Comparison of ENCODE assay signal across 17 mouse cellular contexts in the genomic region with DNA sequence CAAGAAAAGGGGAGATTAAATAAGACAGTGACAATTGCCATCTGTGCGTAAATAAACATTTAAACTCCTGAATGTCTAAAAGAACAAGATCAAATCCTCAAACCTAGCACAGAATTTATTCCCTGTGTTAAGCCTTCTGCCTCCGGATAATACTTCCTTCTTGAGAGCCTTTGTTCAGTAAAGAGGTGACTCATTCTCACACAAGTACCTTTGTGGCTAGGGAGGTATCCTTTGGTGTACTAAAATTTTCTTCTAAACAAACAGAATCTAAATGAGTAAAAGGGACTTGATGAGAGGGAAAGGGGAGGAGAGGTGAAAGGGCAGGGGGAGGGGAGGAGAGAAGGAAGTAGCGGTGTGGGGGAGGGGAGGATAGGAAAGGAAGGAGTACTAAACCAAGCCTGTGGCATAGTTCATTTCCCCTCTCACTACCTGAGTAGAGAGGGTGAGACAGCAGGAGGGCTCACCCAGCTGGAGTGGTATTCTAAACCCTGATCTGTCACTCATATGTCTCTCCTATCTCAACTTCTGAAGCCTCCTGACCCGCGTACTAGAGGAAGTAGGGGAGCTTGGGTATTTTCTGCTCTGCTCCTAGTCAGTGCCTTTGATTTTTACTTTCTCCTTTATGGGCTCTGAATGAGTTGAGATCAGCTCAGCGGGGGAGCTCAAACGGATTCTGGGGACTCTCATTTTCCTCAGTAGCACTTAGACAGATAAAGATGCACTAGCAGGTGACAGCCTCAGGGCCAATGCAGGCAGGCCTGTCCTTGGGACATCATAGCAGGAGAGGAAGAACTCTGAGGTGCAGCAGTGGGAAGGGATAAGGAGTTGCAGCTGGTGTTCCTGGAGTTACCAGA. TPM values are rescaled to one million over a fixed set of nuclear protein-coding genes. Genes with fewer than 3 reads are reported as not detected.
DNase-seq lines count a peak whose midpoint lies in the region; TF ChIP-seq lines count a peak whose summit lies in the region.
"Had no signal": no experiment of that assay in that cellular context is flagged by ENCODE, and none has a peak within 500 bp of the region (broad histone marks: within the 10 kb centered on the region; RNA-seq: fewer than 3 reads in every experiment).

No protein-coding gene starts in this region.

- WGBS in bone marrow, adult 2 months, result 32% methylated on average over 7 of the region's 7 CpGs

- no peaks in the 10 kb centered on the region for H3K27me3 ChIP-seq in splenic B cell, adult 2 months (ENCODE audit: control insufficient read depth, insufficient read depth, low read length, poor library complexity, severe bottlenecking)
- H3K27me3 ChIP-seq: embryonic facial prominence, embryonic 12.5 days; midbrain, embryonic 15.5 days had no signal

- no peaks in the 10 kb centered on the region for H3K36me3 ChIP-seq in splenic B cell, adult 2 months (ENCODE audit: control insufficient read depth, insufficient read depth, low read length, poor library complexity, severe bottlenecking)
- H3K36me3 ChIP-seq: embryonic facial prominence, embryonic 12.5 days; forebrain, embryonic 10.5 days; midbrain, embryonic 15.5 days had no signal

- H3K27ac ChIP-seq in bone marrow, adult 2 months (ENCODE audit: control insufficient read depth, insufficient read depth, low read depth, low read length, poor library complexity), result peak overlapping the region; percentile 1; the same call in 1 of the 2 replicates
- H3K27ac ChIP-seq: embryonic facial prominence, embryonic 12.5 days; forebrain, embryonic 10.5 days; heart, adult 2 months; midbrain, embryonic 15.5 days had no signal

- TF ChIP-seq POLR2A in bone marrow, adult 2 months (IDR thresholded peaks at IDR 0.05; ENCODE audit: borderline replicate concordance, control insufficient read depth, low read depth, low read length), result no peak

- H3K4me3 ChIP-seq in bone marrow, adult 2 months (replicated peaks; ENCODE audit: control insufficient read depth, low read depth, low read length), result no peak overlapping the region
- H3K4me3 ChIP-seq: embryonic facial prominence, embryonic 12.5 days; forebrain, embryonic 10.5 days; heart, adult 2 months; midbrain, embryonic 15.5 days had no signal

- DNase-seq in spleen, postnatal 36 days (ENCODE audit: low spot score in 2 of 2), result peak; percentile 25 to 41
- DNase-seq in spleen, postnatal 4 days (ENCODE audit: low spot score in 2 of 2), result no peak
- DNase-seq in splenic B cell, adult 2 months (ENCODE audit: low read depth, low spot score), result peak; percentile 38
- no peak for DNase-seq in c-Kit-positive CD71-positive TER-119-positive erythroid progenitor cells, embryonic 14.5 days (ENCODE audit: low spot score)
- DNase-seq in heart, postnatal 14 days, result no peak
- DNase-seq in layer of hippocampus, postnatal 10 days (ENCODE audit: low spot score in 2 of 2), result no peak
- DNase-seq: cerebellum, adult 9-11 months; heart, adult 2 months; heart, postnatal 36 days; kidney, adult 11 months; kidney, postnatal 36 days; lung, embryonic 14.5 days; right cerebral cortex, postnatal 14 days had no signal

- peaks cover 2% of the 10 kb centered on the region; the same call in 1 of the 2 replicates for H3K4me1 ChIP-seq in bone marrow, adult 2 months (ENCODE audit: control insufficient read depth, insufficient read depth, low read length)
- H3K4me1 ChIP-seq: embryonic facial prominence, embryonic 12.5 days; forebrain, embryonic 10.5 days; midbrain, embryonic 15.5 days had no signal

- TF ChIP-seq CTCF in bone marrow, adult 2 months (IDR thresholded peaks at IDR 0.05; ENCODE audit: control insufficient read depth, insufficient read depth, low read length), result no peak

- intact Hi-C loops in heart, postnatal 14 days (cut with DNase I), result no loop called here

RNA-seq across cellular contexts. Expression of gene Vav3, which starts 16.8 kb away (rescaled TPM):
- 8.9 and 12.7 TPM in 2 replicates for polyA plus RNA-seq in bone marrow, adult 2 months (2011; ENCODE audit: insufficient read depth, insufficient read length, low replicate concordance, missing spikeins)
- 1 to 10 TPM; 9.2 to 9.4 TPM for total RNA-seq in heart, postnatal 14 days (2021)
- 1 to 10 TPM; 7.0 to 8.1 TPM for total RNA-seq in layer of hippocampus, postnatal 10 days (2021)

Comparison
In these comparisons a context has a peak if more than half of its experiments do, and no peak if none do; other contexts are left out.
1. DNase-seq: peak in spleen, postnatal 36 days (2 of 2) and splenic B cell, adult 2 months (single experiment); none in spleen, postnatal 4 days (0 of 2), c-Kit-positive CD71-positive TER-119-positive erythroid progenitor cells, embryonic 14.5 days (single experiment), heart, postnatal 14 days (0 of 2) and layer of hippocampus, postnatal 10 days (0 of 2).